Mouse (Mus musculus) liver, embryonic 12.5 days (tissue): Measurements from ENCODE around the gene Ncam2. TPM values are rescaled to one million over a fixed set of nuclear protein-coding genes. Genes with fewer than 3 reads are reported as not detected.

Source experiments
- ATAC-seq: fragments of 200-750 bp; cut with Nextera tagmentation; 2 replicates; pipeline ENCODE4 v1.8.0; 2017; ENCODE audit warnings: moderate number of reproducible peaks, mild to moderate bottlenecking, moderate library complexity
- H3K27ac ChIP-seq: fragments of 300-500 bp; sonication (generic); 2 replicates; pipeline ENCODE4 v1.5.1; 2016; ENCODE audit warnings: mild to moderate bottlenecking
- H3K27me3 ChIP-seq: fragments of 300-500 bp; sonication (generic); replicated peaks from 2 replicates; pipeline ENCODE4 v1.6.1; 2016; ENCODE audit warnings: mild to moderate bottlenecking, moderate library complexity
- H3K36me3 ChIP-seq: fragments of 300-500 bp; sonication (generic); 2 replicates; pipeline ENCODE4 v1.6.1; 2016; ENCODE audit warnings: mild to moderate bottlenecking, moderate library complexity
- H3K4me1 ChIP-seq: fragments of 300-500 bp; sonication (generic); 2 replicates; pipeline ENCODE4 v1.6.1; 2016
- H3K4me2 ChIP-seq: fragments of 300-500 bp; sonication (generic); 2 replicates; pipeline ENCODE4 v1.6.1; 2016; ENCODE audit warnings: mild to moderate bottlenecking, moderate library complexity
- H3K4me3 ChIP-seq: fragments of 300-500 bp; sonication (generic); 2 replicates; pipeline ENCODE4 v1.5.1; 2016; ENCODE audit warnings: mild to moderate bottlenecking, moderate library complexity
- H3K9ac ChIP-seq: fragments of 300-500 bp; sonication (generic); 2 replicates; pipeline ENCODE4 v1.6.1; 2016; ENCODE audit warnings: mild to moderate bottlenecking, moderate library complexity
- H3K9me3 ChIP-seq: fragments of 300-500 bp; sonication (generic); replicated peaks from 2 replicates; pipeline ENCODE4 v1.6.1; 2016; ENCODE audit warnings: mild to moderate bottlenecking, moderate library complexity
- WGBS: fragments of 180-500 bp; shearing (Covaris S2); methylation state at CpG from one replicate; pipeline ENCODE4 v1.1.7; 2016; ENCODE audit not compliant: insufficient replicate concordance; 5-methylcytosine and 5-hydroxymethylcytosine counted together
- polyA plus RNA-seq: library from polyadenylated mRNA; unstranded; fragments of >200 nt; fragmentation: Nextera tagmentation; extraction: Ambion mirVana; gene quantifications from 2 replicates; pipeline ENCODE4 v1.2.1, GENCODE M21; 2016

Ncam2 gene
- polyA plus RNA-seq, 1 experiment from 2014 or later: 0.07 TPM

DNA sequence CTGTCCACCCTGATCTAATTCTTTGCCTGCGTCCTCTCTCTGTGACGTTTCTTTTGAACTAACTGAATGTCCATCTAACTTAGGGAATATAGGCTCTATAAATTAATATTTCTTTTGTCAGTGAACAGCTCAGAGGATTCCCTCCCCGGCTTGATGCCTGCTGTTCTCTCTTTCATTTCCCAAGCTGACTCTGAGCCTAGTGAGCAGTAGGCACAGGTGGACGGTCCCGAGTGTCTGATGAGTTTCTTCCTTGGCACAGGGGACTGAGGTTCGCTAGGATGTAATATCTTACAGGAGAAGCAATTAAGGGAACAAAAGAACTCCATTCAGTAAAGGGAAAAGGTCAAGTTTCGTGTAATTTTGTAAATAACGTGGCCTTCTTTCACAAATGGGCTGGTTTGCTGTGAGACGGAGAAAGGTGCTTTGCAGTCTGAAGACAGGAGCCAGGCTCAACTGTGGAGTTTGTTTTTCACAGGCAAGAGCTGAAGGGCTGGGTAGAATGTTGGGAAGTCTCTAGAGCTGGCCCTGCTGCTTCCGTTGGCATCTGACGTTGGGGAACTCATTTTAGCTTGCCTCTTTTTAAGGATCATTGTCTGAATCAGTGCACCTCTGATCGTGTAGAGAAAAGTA, 4.0 kb downstream of the Ncam2 start:
- 65% methylated on average over 12 of the region's 12 CpGs for WGBS
- H3K9ac ChIP-seq: no peak overlapping the region

DNA sequence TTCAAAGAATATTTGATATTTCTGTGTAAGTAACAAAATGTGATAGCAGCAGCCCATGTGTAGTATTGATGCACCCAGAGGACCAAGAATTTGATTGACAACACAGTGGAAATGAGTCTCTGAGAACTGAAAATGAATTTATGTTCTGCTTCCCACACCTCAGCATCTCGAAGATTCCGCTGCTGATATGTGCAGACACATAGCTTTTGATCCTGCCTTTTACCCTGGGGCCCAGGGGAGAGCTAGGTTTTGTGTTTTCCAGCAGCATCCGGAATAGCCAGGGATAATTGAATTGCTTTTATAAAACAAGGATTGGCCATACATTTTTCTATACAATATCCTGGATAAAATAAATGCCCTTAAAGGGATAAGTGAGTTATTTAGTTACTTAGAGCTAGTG, 20.7 kb downstream of the Ncam2 start:
- no peaks in the 10 kb centered on the region for H3K4me1 ChIP-seq
- H3K36me3 ChIP-seq: no peaks in the 10 kb centered on the region
- 68% methylated on average over 3 of the region's 3 CpGs for WGBS
- no peaks in the 10 kb centered on the region for H3K9me3 ChIP-seq
- no peak overlapping the region for H3K4me3 ChIP-seq
- H3K9ac ChIP-seq: no peak overlapping the region
- no peak for ATAC-seq
- no peak overlapping the region for H3K27ac ChIP-seq
- no peaks in the 10 kb centered on the region for H3K27me3 ChIP-seq
- no peak overlapping the region for H3K4me2 ChIP-seq

More for the DNA sequence above, 4.0 kb downstream of the Ncam2 start:
- Histone ChIP-seq H3K4me1 (peaks cover 4% of the 10 kb centered on the region; the same call in 1 of the 2 replicates), H3K9me3 (no peaks in the 10 kb centered on the region), H3K4me2 (no peak overlapping the region), H3K4me3 (no peak overlapping the region), H3K36me3 (no peaks in the 10 kb centered on the region), H3K27me3 (peaks cover 15% of the 10 kb centered on the region), H3K27ac (no peak overlapping the region)
- no peak for ATAC-seq

DNA sequence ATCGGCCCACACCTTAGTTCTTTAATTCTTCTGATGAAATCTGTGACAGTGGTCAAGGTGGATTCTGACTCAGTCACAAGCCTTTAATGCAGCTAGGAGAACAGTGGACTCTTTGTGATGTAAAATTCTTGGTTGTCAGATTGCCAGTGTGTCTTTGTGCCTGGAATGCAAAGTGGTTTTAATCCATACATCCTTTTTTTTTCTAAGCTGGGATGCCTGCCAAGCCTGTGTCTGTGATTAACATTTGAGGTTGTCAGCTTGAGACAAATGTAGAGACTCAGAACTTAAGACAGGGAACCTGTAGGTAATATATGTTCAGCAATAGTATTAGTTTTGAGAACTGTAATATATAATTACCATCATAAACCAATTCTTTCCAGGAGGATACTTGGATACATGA, 23.3 kb downstream of the Ncam2 start:
- H3K36me3 ChIP-seq: no peaks in the 10 kb centered on the region

DNA sequence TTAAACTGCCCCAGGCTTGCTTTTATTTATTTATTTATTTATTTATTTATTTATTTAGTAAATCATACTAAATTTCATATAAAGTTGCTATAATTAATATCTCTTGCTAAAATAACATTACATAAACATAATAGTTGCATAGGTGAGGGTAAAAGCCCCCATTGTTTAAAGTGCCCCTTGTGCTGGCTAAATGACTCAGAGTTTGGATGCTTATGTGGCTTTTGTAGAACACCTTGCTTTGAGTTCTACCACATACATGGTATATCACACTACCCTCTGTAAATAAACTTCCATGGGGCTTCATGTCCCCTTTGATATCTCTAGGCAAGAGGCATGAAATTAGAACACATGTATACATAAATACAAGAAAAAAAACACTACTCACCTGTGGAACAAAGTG, 23.8 kb downstream of the Ncam2 start:
- no peaks in the 10 kb centered on the region for H3K4me1 ChIP-seq
- H3K27me3 ChIP-seq: no peaks in the 10 kb centered on the region
- H3K4me2 ChIP-seq: no peak overlapping the region
- ATAC-seq: no peak
- no peaks in the 10 kb centered on the region for H3K9me3 ChIP-seq
- no peak overlapping the region for H3K27ac ChIP-seq
- no peak overlapping the region for H3K9ac ChIP-seq
- H3K36me3 ChIP-seq: no peaks in the 10 kb centered on the region
- H3K4me3 ChIP-seq: no peak overlapping the region

More for the DNA sequence above, 23.3 kb downstream of the Ncam2 start:
- Histone ChIP-seq H3K4me1 (no peaks in the 10 kb centered on the region), H3K4me3 (no peak overlapping the region), H3K4me2 (no peak overlapping the region), H3K27ac (no peak overlapping the region), H3K9ac (no peak overlapping the region), H3K27me3 (no peaks in the 10 kb centered on the region), H3K9me3 (no peaks in the 10 kb centered on the region)
- ATAC-seq: no peak
- WGBS: 58% methylated on average over 1 of the region's 1 CpGs

DNA sequence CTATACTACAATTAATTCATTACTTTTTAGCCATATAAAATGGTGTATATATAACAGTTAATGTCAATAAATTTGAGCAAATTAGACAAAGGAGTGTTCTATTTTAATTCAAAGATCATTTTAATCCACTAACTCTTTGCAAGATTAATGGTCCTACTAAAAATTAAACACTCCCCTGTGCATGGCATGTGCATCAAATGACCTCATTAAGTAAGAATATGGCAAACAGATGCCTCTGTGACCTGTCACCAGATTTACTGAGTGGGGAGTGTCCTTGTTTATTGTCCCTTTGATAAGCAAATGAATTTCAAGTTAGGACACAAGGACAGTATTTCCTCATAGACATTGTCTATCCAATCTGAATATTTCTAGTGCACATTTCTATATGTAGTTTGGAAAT, 54.4 kb downstream of the Ncam2 start:
- ATAC-seq: no peak
- Histone ChIP-seq H3K27me3 (no peaks in the 10 kb centered on the region), H3K27ac (no peak overlapping the region), H3K4me3 (no peak overlapping the region), H3K4me1 (no peaks in the 10 kb centered on the region), H3K9ac (no peak overlapping the region), H3K36me3 (no peaks in the 10 kb centered on the region), H3K9me3 (no peaks in the 10 kb centered on the region), H3K4me2 (no peak overlapping the region)

DNA sequence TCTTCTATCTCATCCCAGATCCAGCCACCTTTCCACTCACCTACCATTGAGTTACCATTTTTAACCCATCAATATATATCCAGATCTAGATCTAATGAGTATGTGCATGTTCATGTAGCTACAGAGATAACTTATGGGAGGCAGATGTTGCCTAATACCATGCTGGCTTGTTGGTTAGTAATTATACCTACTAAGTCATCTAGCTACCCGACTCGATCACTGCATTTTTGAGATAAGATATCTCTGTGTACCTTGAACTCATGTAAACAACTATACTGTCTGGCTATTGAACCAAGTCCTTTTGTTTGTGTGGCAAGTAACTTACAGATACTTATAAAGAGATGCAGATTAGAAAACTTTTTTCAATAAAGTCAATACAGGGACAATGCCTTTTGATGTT, 59.9 kb downstream of the Ncam2 start:
- ATAC-seq: no peak
- 68% methylated on average over 2 of the region's 2 CpGs for WGBS
- H3K9ac ChIP-seq: no peak overlapping the region

DNA sequence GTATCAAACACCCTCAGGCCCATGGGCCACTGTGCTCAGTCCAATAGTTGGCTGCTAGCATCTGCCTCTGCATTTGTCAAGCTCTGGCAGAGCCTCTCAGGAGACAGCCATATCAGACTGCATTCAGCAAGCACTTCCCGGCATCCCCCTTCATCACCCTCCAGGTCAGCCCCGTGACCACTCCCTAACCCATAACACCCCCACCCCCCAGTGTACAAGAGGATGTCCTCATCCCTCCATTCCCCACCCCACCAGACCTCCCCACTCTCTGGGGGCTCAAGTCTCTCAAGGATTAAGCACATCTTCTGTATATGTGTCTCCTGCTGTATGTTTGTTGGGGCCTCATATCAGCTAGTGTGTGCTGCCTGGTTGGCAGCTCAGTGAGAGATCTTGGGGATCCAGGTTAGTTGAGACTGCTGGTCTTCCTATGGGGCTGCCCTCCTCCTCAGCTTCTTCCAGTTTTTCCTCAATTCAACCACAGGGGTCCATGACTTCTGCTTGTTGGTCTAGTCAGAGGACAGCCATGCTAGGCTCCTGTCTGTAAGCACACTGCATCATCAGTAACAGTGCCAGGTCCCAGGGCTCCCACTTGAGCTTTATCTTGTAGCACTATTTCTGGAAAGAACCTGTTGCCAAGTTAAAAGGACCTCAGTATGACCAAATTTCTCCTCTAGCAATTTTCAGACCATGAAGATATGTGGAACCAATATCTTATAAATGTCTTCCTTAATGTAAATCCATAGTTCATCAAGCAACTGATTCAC, 73.3 kb downstream of the Ncam2 start:
- Histone ChIP-seq H3K27ac (no peak overlapping the region), H3K9ac (no peak overlapping the region), H3K4me3 (no peak overlapping the region), H3K9me3 (no peaks in the 10 kb centered on the region), H3K27me3 (no peaks in the 10 kb centered on the region), H3K4me2 (no peak overlapping the region), H3K36me3 (no peaks in the 10 kb centered on the region), H3K4me1 (no peaks in the 10 kb centered on the region)
- no peak for ATAC-seq
- 67% methylated on average over 2 of the region's 2 CpGs for WGBS

More for the DNA sequence above, 59.9 kb downstream of the Ncam2 start:
- H3K4me2 ChIP-seq: no peak overlapping the region
- no peak overlapping the region for H3K27ac ChIP-seq
- H3K36me3 ChIP-seq: no peaks in the 10 kb centered on the region
- H3K4me3 ChIP-seq: no peak overlapping the region
- no peaks in the 10 kb centered on the region for H3K4me1 ChIP-seq
- H3K9me3 ChIP-seq: no peaks in the 10 kb centered on the region
- H3K27me3 ChIP-seq: no peaks in the 10 kb centered on the region

DNA sequence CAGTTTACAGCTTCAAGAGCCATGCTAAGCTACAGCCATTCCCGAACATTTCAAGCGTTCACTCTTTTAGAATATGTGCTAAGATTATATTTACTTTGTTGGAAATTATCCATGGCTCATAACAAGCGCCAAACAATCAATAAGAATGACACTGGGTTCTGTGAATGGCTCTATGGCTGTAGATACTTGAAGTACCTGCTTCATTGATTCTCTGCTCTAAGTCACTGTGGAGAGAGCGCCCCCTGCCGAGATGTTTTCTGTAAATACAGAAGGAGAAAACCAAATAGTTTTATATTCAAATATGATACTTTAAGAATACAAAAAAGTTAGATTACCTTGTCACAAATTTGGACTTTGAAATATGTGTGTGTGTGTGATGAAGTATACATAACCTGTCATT, 83.7 kb downstream of the Ncam2 start:
- Histone ChIP-seq H3K36me3 (no peaks in the 10 kb centered on the region), H3K9ac (no peak overlapping the region), H3K27ac (no peak overlapping the region), H3K4me1 (no peaks in the 10 kb centered on the region), H3K27me3 (no peaks in the 10 kb centered on the region), H3K4me3 (no peak overlapping the region), H3K4me2 (no peak overlapping the region), H3K9me3 (no peaks in the 10 kb centered on the region)
- WGBS: 33% methylated on average over 5 of the region's 5 CpGs
- ATAC-seq: no peak

DNA sequence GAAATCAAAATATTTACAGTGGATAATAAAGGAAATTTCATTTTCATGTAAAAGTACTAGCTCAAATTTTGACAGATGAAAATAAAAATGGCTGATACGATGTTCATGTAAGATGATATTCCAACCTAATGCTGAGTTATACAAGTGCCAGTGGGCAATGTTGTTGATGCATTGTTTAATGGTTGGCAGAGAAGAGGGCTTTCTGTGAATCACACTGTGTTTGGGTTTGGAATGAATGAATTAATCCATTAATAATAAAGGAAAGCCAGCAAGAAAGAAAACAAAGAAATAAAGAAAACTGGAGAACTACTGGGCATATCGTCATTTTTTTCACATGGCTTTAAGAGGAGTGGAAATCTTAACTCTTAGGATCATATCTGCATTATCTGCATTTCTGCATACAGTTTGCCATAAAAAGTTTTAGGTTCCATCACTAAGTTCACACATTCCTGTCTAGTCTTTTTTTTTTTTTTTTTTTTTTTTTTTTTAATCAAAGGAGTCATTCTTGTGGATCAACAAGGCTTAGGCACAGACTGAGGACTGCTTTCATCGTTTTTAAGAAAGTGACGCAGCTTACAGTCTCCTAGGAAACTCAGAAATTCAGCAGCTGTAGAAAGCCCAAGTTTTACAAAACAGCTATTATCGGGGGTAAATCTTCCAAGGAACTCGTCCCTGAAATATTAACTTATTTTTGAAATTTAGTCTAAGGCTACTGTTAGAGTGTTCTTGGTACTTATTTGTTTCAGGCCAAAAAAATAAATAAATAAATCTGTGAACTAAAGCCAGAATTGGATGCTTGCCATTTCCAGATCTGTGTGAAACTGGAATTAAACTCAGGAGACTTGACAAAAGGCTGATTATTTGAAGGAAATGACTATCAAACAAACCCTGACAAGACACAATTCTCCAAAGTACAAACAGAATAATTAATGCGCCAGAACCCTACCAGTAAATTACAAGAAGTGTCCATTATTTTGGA, 84.7 kb downstream of the Ncam2 start:
- H3K27ac ChIP-seq: no peak overlapping the region
- H3K4me3 ChIP-seq: no peak overlapping the region
- H3K27me3 ChIP-seq: no peaks in the 10 kb centered on the region
- H3K9me3 ChIP-seq: no peaks in the 10 kb centered on the region
- no peak overlapping the region for H3K9ac ChIP-seq
- H3K4me2 ChIP-seq: no peak overlapping the region
- WGBS: 65% methylated on average over 7 of the region's 7 CpGs
- H3K36me3 ChIP-seq: no peaks in the 10 kb centered on the region
- H3K4me1 ChIP-seq: no peaks in the 10 kb centered on the region
- ATAC-seq: no peak

DNA sequence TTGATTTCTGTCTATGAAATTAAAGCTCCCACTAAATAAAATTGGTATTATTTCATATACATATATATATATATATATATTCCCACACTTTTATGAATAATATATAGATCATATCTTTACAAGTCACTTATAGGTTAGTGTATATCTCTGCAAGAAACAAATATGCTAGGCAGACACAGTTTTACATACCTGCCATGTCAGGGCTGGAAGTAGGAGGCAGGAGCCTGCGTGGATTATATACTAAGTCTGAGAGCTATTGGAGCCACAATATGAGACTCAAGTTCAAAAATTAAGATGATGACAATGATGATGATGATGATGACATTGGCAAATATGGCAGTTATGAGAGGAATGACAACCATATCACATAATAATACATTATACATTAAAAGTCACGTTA, 85.4 kb downstream of the Ncam2 start:
- Histone ChIP-seq H3K9ac (no peak overlapping the region), H3K36me3 (no peaks in the 10 kb centered on the region), H3K4me3 (no peak overlapping the region), H3K4me2 (no peak overlapping the region), H3K4me1 (no peaks in the 10 kb centered on the region), H3K9me3 (no peaks in the 10 kb centered on the region), H3K27ac (no peak overlapping the region), H3K27me3 (no peaks in the 10 kb centered on the region)
- ATAC-seq: no peak
- 74% methylated on average over 2 of the region's 2 CpGs for WGBS

DNA sequence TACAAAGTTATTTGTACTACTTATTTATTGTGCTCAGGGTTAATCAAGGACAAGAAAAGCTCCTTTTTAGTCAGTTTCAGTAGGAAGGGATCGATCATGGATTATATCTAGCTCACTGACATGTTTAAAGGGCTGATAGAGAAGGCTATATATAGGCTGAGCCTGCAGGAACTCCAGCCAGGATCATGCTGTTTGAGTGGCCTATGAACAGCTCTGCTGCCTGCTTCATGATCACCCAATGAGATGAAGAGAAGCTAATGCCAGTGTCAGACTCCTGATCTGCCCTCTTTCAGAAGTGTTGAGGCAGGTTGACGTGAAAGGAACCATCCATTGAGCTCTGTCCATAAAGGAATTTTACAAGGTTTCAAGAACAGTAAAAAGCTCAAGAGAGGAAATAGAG, 103.3 kb downstream of the Ncam2 start:
- Histone ChIP-seq H3K4me2 (no peak overlapping the region), H3K9ac (no peak overlapping the region), H3K4me1 (no peaks in the 10 kb centered on the region), H3K27ac (no peak overlapping the region), H3K36me3 (no peaks in the 10 kb centered on the region), H3K9me3 (no peaks in the 10 kb centered on the region), H3K4me3 (no peak overlapping the region), H3K27me3 (no peaks in the 10 kb centered on the region)
- ATAC-seq: no peak
- WGBS: 49% methylated on average over 2 of the region's 2 CpGs

DNA sequence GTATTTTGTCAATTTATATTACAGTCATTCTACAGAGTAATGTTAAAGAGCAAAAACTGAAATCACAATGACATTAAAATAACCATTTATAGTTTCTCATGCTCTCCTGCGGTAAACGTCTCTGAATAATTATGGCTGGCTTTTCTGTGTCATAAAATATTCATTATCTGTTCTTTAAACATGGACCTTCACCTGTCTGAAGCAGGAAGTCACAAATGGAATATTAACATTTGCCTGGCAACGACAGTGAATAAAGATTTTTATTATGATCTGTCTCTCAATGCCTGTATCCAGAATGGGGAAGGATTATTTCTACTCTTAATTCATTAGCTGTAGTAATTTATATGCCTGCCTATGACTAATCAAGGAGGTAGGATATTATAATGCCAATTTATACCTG, 108.7 kb downstream of the Ncam2 start:
- Histone ChIP-seq H3K4me2 (no peak overlapping the region), H3K27me3 (no peaks in the 10 kb centered on the region), H3K9me3 (no peaks in the 10 kb centered on the region), H3K4me1 (no peaks in the 10 kb centered on the region), H3K9ac (no peak overlapping the region), H3K36me3 (no peaks in the 10 kb centered on the region), H3K27ac (no peak overlapping the region), H3K4me3 (no peak overlapping the region)
- WGBS: 66% methylated on average over 3 of the region's 3 CpGs
- no peak for ATAC-seq
